Mouse (Mus musculus): ENCODE results near the gene Pes1. TPM values are rescaled to one million over a fixed set of nuclear protein-coding genes. Genes with fewer than 3 reads are reported as not detected.
"Not testable (repeated sequence)": the region's sequence is repeated elsewhere in the genome, so short reads cannot be mapped to it uniquely, and the experiment has no call there.

Gene Pes1
- polyA plus RNA-seq, 1 experiment from 2014 or later, result 75.4 TPM

- DNase-seq (ENCODE audit: low spot score), result no peak
- Histone ChIP-seq H3K9me3 (ENCODE audit: control insufficient read depth, low read length) (no peaks in the 10 kb centered on the region), H3K4me1 (replicated peaks; ENCODE audit: control insufficient read depth, insufficient read depth, low read length) (no peaks in the 10 kb centered on the region), H3K9ac (ENCODE audit: low read length) (no peak overlapping the region), H3K36me3 (ENCODE audit: control insufficient read depth, insufficient read depth, low read length) (no peaks in the 10 kb centered on the region), H3K27ac (ENCODE audit: low read depth) (no peak overlapping the region), H3K4me3 (ENCODE audit: low read depth, low read length) (no peak overlapping the region), H3K4me2 (ENCODE audit: low read length) (no peak overlapping the region), H3K27me3 (replicated peaks; ENCODE audit: control insufficient read depth, insufficient read depth, low read length) (peaks cover 7% of the 10 kb centered on the region; the same call in 1 of the 2 replicates)
- ATAC-seq (replicated peaks; ENCODE audit: low FRiP score, low TSS enrichment, low read depth), result no peak
- 32% methylated on average over 1 of the region's 1 CpGs for WGBS
These were observed 17.4 kb upstream of the Pes1 start for GRCm38 (mm10) chr11:3946386-3946785.

- not testable (repeated sequence) for H3K9me3 ChIP-seq (ENCODE audit: control insufficient read depth, low read length); ATAC-seq (replicated peaks; ENCODE audit: low FRiP score, low TSS enrichment, low read depth); H3K27ac ChIP-seq (ENCODE audit: low read depth); H3K9ac ChIP-seq (ENCODE audit: low read length); H3K36me3 ChIP-seq (ENCODE audit: control insufficient read depth, insufficient read depth, low read length); H3K27me3 ChIP-seq (replicated peaks; ENCODE audit: control insufficient read depth, insufficient read depth, low read length); DNase-seq (ENCODE audit: low spot score); H3K4me2 ChIP-seq (ENCODE audit: low read length); H3K4me1 ChIP-seq (replicated peaks; ENCODE audit: control insufficient read depth, insufficient read depth, low read length); H3K4me3 ChIP-seq (ENCODE audit: low read depth, low read length)
- 86% methylated on average over 5 of the region's 5 CpGs for WGBS
These were observed 8.9 kb upstream of the Pes1 start for GRCm38 (mm10) chr11:3954876-3955275.

- not testable (repeated sequence) for H3K9ac ChIP-seq (ENCODE audit: low read length); DNase-seq (ENCODE audit: low spot score); H3K9me3 ChIP-seq (ENCODE audit: control insufficient read depth, low read length); H3K4me1 ChIP-seq (replicated peaks; ENCODE audit: control insufficient read depth, insufficient read depth, low read length); H3K27me3 ChIP-seq (replicated peaks; ENCODE audit: control insufficient read depth, insufficient read depth, low read length); H3K27ac ChIP-seq (ENCODE audit: low read depth); H3K4me2 ChIP-seq (ENCODE audit: low read length); ATAC-seq (replicated peaks; ENCODE audit: low FRiP score, low TSS enrichment, low read depth); H3K36me3 ChIP-seq (ENCODE audit: control insufficient read depth, insufficient read depth, low read length); H3K4me3 ChIP-seq (ENCODE audit: low read depth, low read length)
- WGBS, result 72% methylated on average over 4 of the region's 4 CpGs
These were observed 8.4 kb upstream of the Pes1 start for GRCm38 (mm10) chr11:3955371-3955770.

GRCm38 (mm10) chr11:3960901-3961300 lies 2.9 kb upstream of the Pes1 start:
- no peak overlapping the region for H3K9ac ChIP-seq (ENCODE audit: low read length)
- no peak overlapping the region for H3K4me3 ChIP-seq (ENCODE audit: low read depth, low read length)
- no peaks in the 10 kb centered on the region for H3K27me3 ChIP-seq (replicated peaks; ENCODE audit: control insufficient read depth, insufficient read depth, low read length)
- H3K36me3 ChIP-seq (ENCODE audit: control insufficient read depth, insufficient read depth, low read length), result no peaks in the 10 kb centered on the region
- DNase-seq (ENCODE audit: low spot score), result no peak
- 71% methylated on average over 2 of the region's 2 CpGs for WGBS
- no peaks in the 10 kb centered on the region for H3K9me3 ChIP-seq (ENCODE audit: control insufficient read depth, low read length)
- no peak overlapping the region for H3K4me2 ChIP-seq (ENCODE audit: low read length)
- H3K27ac ChIP-seq (ENCODE audit: low read depth), result no peak overlapping the region
- no peak for ATAC-seq (replicated peaks; ENCODE audit: low FRiP score, low TSS enrichment, low read depth)
- H3K4me1 ChIP-seq (replicated peaks; ENCODE audit: control insufficient read depth, insufficient read depth, low read length), result peaks cover 10% of the 10 kb centered on the region; the same call in 1 of the 2 replicates

- H3K27ac ChIP-seq (ENCODE audit: low read depth), result no peak overlapping the region
- no peaks in the 10 kb centered on the region for H3K36me3 ChIP-seq (ENCODE audit: control insufficient read depth, insufficient read depth, low read length)
- H3K27me3 ChIP-seq (replicated peaks; ENCODE audit: control insufficient read depth, insufficient read depth, low read length), result no peaks in the 10 kb centered on the region
- no peak overlapping the region for H3K4me3 ChIP-seq (ENCODE audit: low read depth, low read length)
- no peaks in the 10 kb centered on the region for H3K9me3 ChIP-seq (ENCODE audit: control insufficient read depth, low read length)
- no peak overlapping the region for H3K9ac ChIP-seq (ENCODE audit: low read length)
- no peak for DNase-seq (ENCODE audit: low spot score)
- H3K4me2 ChIP-seq (ENCODE audit: low read length), result no peak overlapping the region
- no peak for ATAC-seq (replicated peaks; ENCODE audit: low FRiP score, low TSS enrichment, low read depth)
- H3K4me1 ChIP-seq (replicated peaks; ENCODE audit: control insufficient read depth, insufficient read depth, low read length), result peaks cover 10% of the 10 kb centered on the region; the same call in 1 of the 2 replicates
- whole genome bisulfite sequencing, result 61% methylated on average over 3 of the region's 3 CpGs
These were observed 2.0 kb upstream of the Pes1 start for GRCm38 (mm10) chr11:3961761-3962160.

GRCm38 (mm10) chr11:3963155-3963554 lies 620 bp upstream of the Pes1 start:
- peak; percentile 36; the same call in 1 of the 2 replicates for ATAC-seq (replicated peaks; ENCODE audit: low FRiP score, low TSS enrichment, low read depth)
- Histone ChIP-seq H3K27me3 (replicated peaks; ENCODE audit: control insufficient read depth, insufficient read depth, low read length) (no peaks in the 10 kb centered on the region), H3K9me3 (ENCODE audit: control insufficient read depth, low read length) (no peaks in the 10 kb centered on the region), H3K9ac (ENCODE audit: low read length) (peak overlapping the region; percentile 93), H3K4me3 (ENCODE audit: low read depth, low read length) (peak overlapping the region; percentile 87), H3K4me1 (replicated peaks; ENCODE audit: control insufficient read depth, insufficient read depth, low read length) (peaks cover 10% of the 10 kb centered on the region; the same call in 1 of the 2 replicates), H3K27ac (ENCODE audit: low read depth) (peak overlapping the region; percentile 70; the same call in 1 of the 2 replicates), H3K36me3 (ENCODE audit: control insufficient read depth, insufficient read depth, low read length) (peaks cover 8% of the 10 kb centered on the region), H3K4me2 (ENCODE audit: low read length) (peak overlapping the region; percentile 79)
- 78% methylated on average over 10 of the region's 10 CpGs for WGBS
- no peak for DNase-seq (ENCODE audit: low spot score)

GRCm38 (mm10) chr11:3964416-3965172 lies 819 bp downstream of the Pes1 start:
- 0 out of 2 replicates have a peak, but pooled peaks have one; percentile 20 for ATAC-seq (replicated peaks; ENCODE audit: low FRiP score, low TSS enrichment, low read depth)
- H3K9ac ChIP-seq (ENCODE audit: low read length), result peak overlapping the region; percentile 93
- peaks cover 23% of the 10 kb centered on the region for H3K36me3 ChIP-seq (ENCODE audit: control insufficient read depth, insufficient read depth, low read length)
- peaks cover 10% of the 10 kb centered on the region; the same call in 1 of the 2 replicates for H3K4me1 ChIP-seq (replicated peaks; ENCODE audit: control insufficient read depth, insufficient read depth, low read length)
- peak overlapping the region; percentile 79 for H3K4me2 ChIP-seq (ENCODE audit: low read length)
- H3K27me3 ChIP-seq (replicated peaks; ENCODE audit: control insufficient read depth, insufficient read depth, low read length), result no peaks in the 10 kb centered on the region
- peak; percentile 41 for DNase-seq (ENCODE audit: low spot score)
- 14% methylated on average over 11 of the region's 11 CpGs for WGBS
- H3K9me3 ChIP-seq (ENCODE audit: control insufficient read depth, low read length), result no peaks in the 10 kb centered on the region
- peak overlapping the region; percentile 70 for H3K27ac ChIP-seq (ENCODE audit: low read depth)
- H3K4me3 ChIP-seq (ENCODE audit: low read depth, low read length), result peak overlapping the region; percentile 87

GRCm38 (mm10) chr11:3969837-3970236 lies 6.1 kb downstream of the Pes1 start:
- no peak overlapping the region for H3K9ac ChIP-seq (ENCODE audit: low read length)
- 85% methylated on average over 3 of the region's 3 CpGs for WGBS
- no peaks in the 10 kb centered on the region for H3K9me3 ChIP-seq (ENCODE audit: control insufficient read depth, low read length)
- H3K27me3 ChIP-seq (replicated peaks; ENCODE audit: control insufficient read depth, insufficient read depth, low read length), result no peaks in the 10 kb centered on the region
- no peak overlapping the region for H3K27ac ChIP-seq (ENCODE audit: low read depth)
- DNase-seq (ENCODE audit: low spot score) (no peak), ATAC-seq (replicated peaks; ENCODE audit: low FRiP score, low TSS enrichment, low read depth) (no peak)
- H3K4me3 ChIP-seq (ENCODE audit: low read depth, low read length), result no peak overlapping the region
- no peak overlapping the region for H3K4me2 ChIP-seq (ENCODE audit: low read length)
- H3K36me3 ChIP-seq (ENCODE audit: control insufficient read depth, insufficient read depth, low read length), result peaks cover 75% of the 10 kb centered on the region
- H3K4me1 ChIP-seq (replicated peaks; ENCODE audit: control insufficient read depth, insufficient read depth, low read length), result peaks cover 7% of the 10 kb centered on the region; the same call in 1 of the 2 replicates

GRCm38 (mm10) chr11:3970361-3970760 lies 6.6 kb downstream of the Pes1 start:
- DNase-seq (ENCODE audit: low spot score) (no peak), ATAC-seq (replicated peaks; ENCODE audit: low FRiP score, low TSS enrichment, low read depth) (no peak)
- WGBS, result 84% methylated on average over 7 of the region's 7 CpGs
- Histone ChIP-seq H3K4me1 (replicated peaks; ENCODE audit: control insufficient read depth, insufficient read depth, low read length) (peaks cover 1% of the 10 kb centered on the region; the same call in 1 of the 2 replicates), H3K27me3 (replicated peaks; ENCODE audit: control insufficient read depth, insufficient read depth, low read length) (no peaks in the 10 kb centered on the region), H3K27ac (ENCODE audit: low read depth) (no peak overlapping the region), H3K4me2 (ENCODE audit: low read length) (no peak overlapping the region), H3K36me3 (ENCODE audit: control insufficient read depth, insufficient read depth, low read length) (peaks cover 80% of the 10 kb centered on the region), H3K9me3 (ENCODE audit: control insufficient read depth, low read length) (no peaks in the 10 kb centered on the region), H3K4me3 (ENCODE audit: low read depth, low read length) (no peak overlapping the region), H3K9ac (ENCODE audit: low read length) (no peak overlapping the region)
